Comparison of ENCODE assay signal across 16 mouse cellular contexts in the genomic region with DNA sequence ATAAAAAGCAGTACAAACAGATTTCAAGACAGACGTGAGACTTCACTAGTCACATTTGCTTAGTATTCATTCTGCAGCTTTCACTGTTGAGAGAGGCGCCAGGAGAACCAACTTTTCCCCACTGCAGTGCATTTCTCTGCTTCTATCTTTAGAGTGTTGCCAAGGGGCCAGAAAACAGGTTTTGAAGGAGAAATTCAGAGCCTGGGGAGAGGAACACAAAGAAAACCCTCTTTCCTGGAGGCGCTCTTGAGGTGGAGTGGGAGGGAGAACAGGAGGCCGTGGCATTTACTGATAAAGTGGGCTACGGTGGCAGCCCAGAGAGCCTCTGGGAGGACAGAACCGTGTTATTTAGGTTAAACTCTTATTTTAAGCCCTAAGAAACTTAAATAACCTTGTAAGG. TPM values are rescaled to one million over a fixed set of nuclear protein-coding genes. Genes with fewer than 3 reads are reported as not detected.
DNase-seq lines count a peak whose midpoint lies in the region; ATAC-seq lines count a peak whose summit lies in the region.
"Had no signal": no experiment of that assay in that cellular context is flagged by ENCODE, and none has a peak within 500 bp of the region (broad histone marks: within the 10 kb centered on the region; RNA-seq: fewer than 3 reads in every experiment).

No protein-coding gene starts in this region.

- no peaks in the 10 kb centered on the region for H3K9me3 ChIP-seq in hindbrain, embryonic 15.5 days
- H3K9me3 ChIP-seq in hindbrain, embryonic 10.5 days = no peaks in the 10 kb centered on the region
- no peaks in the 10 kb centered on the region for H3K9me3 ChIP-seq in megakaryocyte, embryonic 14.5 days
- H3K9me3 ChIP-seq: embryonic facial prominence, embryonic 13.5 days; forebrain, embryonic 15.5 days; intestine, embryonic 15.5 days had no signal

- WGBS in hindbrain, embryonic 15.5 days = 71% methylated on average over 6 of the region's 6 CpGs
- 84% methylated on average over 6 of the region's 6 CpGs for WGBS in hindbrain, embryonic 10.5 days

- peak; percentile 33 for DNase-seq in heart, adult 11 months
- no peak for DNase-seq in heart, postnatal 25 days (ENCODE audit: low spot score)
- DNase-seq in hindbrain, embryonic 10.5 days (ENCODE audit: low spot score) = no peak
- peak; percentile 44 for DNase-seq in telencephalon, adult 2 months (ENCODE audit: low read depth, low spot score)
- DNase-seq in retina, embryonic 14.5 days (ENCODE audit: low spot score) = no peak
- DNase-seq: adrenal gland, postnatal 10 days; cerebellum, postnatal 25 days; gastrocnemius, postnatal 14 days; kidney, postnatal 36 days had no signal

- intact Hi-C loops in heart, postnatal 25 days (cut with DNase I) = no loop called here

- H3K4me2 ChIP-seq in hindbrain, embryonic 15.5 days = no peak overlapping the region
- H3K4me2 ChIP-seq: embryonic facial prominence, embryonic 13.5 days; forebrain, embryonic 15.5 days; intestine, embryonic 15.5 days; midbrain, embryonic 11.5 days had no signal

- H3K36me3 ChIP-seq in hindbrain, embryonic 15.5 days = peaks cover 25% of the 10 kb centered on the region
- peaks cover 19% of the 10 kb centered on the region for H3K36me3 ChIP-seq in hindbrain, embryonic 10.5 days
- H3K36me3 ChIP-seq in megakaryocyte, embryonic 14.5 days (replicated peaks; ENCODE audit: low read length) = peaks cover 56% of the 10 kb centered on the region
- H3K36me3 ChIP-seq: intestine, embryonic 15.5 days had no signal

- H3K4me1 ChIP-seq in hindbrain, embryonic 15.5 days (replicated peaks) = peaks cover 7% of the 10 kb centered on the region; the same call in 1 of the 2 replicates
- peaks cover 10% of the 10 kb centered on the region for H3K4me1 ChIP-seq in hindbrain, embryonic 10.5 days (replicated peaks)
- peaks cover 79% of the 10 kb centered on the region for H3K4me1 ChIP-seq in megakaryocyte, embryonic 14.5 days

- H3K27me3 ChIP-seq in hindbrain, embryonic 15.5 days = no peaks in the 10 kb centered on the region
- H3K27me3 ChIP-seq in hindbrain, embryonic 10.5 days (ENCODE audit: insufficient read depth, poor library complexity, severe bottlenecking) = no peaks in the 10 kb centered on the region
- no peaks in the 10 kb centered on the region for H3K27me3 ChIP-seq in megakaryocyte, embryonic 14.5 days (replicated peaks)
- H3K27me3 ChIP-seq: embryonic facial prominence, embryonic 13.5 days; forebrain, embryonic 15.5 days; intestine, embryonic 15.5 days had no signal

- no peak overlapping the region for H3K9ac ChIP-seq in hindbrain, embryonic 15.5 days
- H3K9ac ChIP-seq: embryonic facial prominence, embryonic 13.5 days; forebrain, embryonic 15.5 days; intestine, embryonic 15.5 days had no signal

- peak overlapping the region; percentile 47 for H3K27ac ChIP-seq in hindbrain, embryonic 15.5 days (replicated peaks)
- no peak overlapping the region for H3K27ac ChIP-seq in hindbrain, embryonic 10.5 days
- H3K27ac ChIP-seq: forebrain, embryonic 15.5 days; intestine, embryonic 15.5 days had no signal

- H3K4me3 ChIP-seq in hindbrain, embryonic 15.5 days = no peak overlapping the region
- H3K4me3 ChIP-seq in hindbrain, embryonic 10.5 days = no peak overlapping the region
- H3K4me3 ChIP-seq in megakaryocyte, embryonic 14.5 days (replicated peaks) = peak overlapping the region; percentile 28
- H3K4me3 ChIP-seq: embryonic facial prominence, embryonic 13.5 days; forebrain, embryonic 15.5 days; intestine, embryonic 15.5 days had no signal

- ATAC-seq in hindbrain, embryonic 15.5 days (ENCODE audit: low FRiP score, low read depth) = no peak
- no peak for ATAC-seq in megakaryocyte, adult 5-6 weeks (ENCODE audit: poor library complexity, severe bottlenecking)
- ATAC-seq: forebrain, embryonic 15.5 days had no signal

RNA-seq across cellular contexts. Expression of gene Slc12a3, which starts 33.3 kb away (rescaled TPM):
- under 1 TPM; 0.14 to 0.26 TPM for total RNA-seq in heart, postnatal 25 days (2021)
- polyA plus RNA-seq in hindbrain, embryonic 15.5 days (2015; fragmentation: Nextera tagmentation; extraction: Ambion mirVana) = 0.08 and 0.14 TPM in 2 replicates
- polyA plus RNA-seq in hindbrain, embryonic 10.5 days (2016; fragmentation: Nextera tagmentation; extraction: Ambion mirVana) = 0.09 TPM in 1 of 2 replicates, not detected in the other
- polyA plus RNA-seq in megakaryocyte, embryonic 14.5 days (2012; ENCODE audit: insufficient read depth, low replicate concordance) = not detected in 2 replicates
- total RNA-seq in megakaryocyte, adult 5-6 weeks (2015) = 0.25 and 0.34 TPM in 2 replicates
- total RNA-seq in megakaryocyte, adult 5-6 weeks (2017) = 0.16 TPM in 1 of 2 replicates, not detected in the other
- total RNA-seq: gastrocnemius, postnatal 14 days had no signal
- polyA plus RNA-seq: forebrain, embryonic 15.5 days; midbrain, embryonic 11.5 days had no signal

Comparison
In these comparisons a context has a peak if more than half of its experiments do, and no peak if none do; other contexts are left out.
1. DNase-seq: peak in heart, adult 11 months (single experiment) and telencephalon, adult 2 months (single experiment); none in heart, postnatal 25 days (single experiment), hindbrain, embryonic 10.5 days (single experiment) and retina, embryonic 14.5 days (single experiment).